35 mouse cellular contexts compared by ENCODE assay signal in genomic region chr2:153724424-153724823, GRCm38 (mm10). TPM values are rescaled to one million over a fixed set of nuclear protein-coding genes. Genes with fewer than 3 reads are reported as not detected.
DNase-seq lines count a peak whose midpoint lies in the region; ATAC-seq lines count a peak whose summit lies in the region.
"Had no signal": no experiment of that assay in that cellular context is flagged by ENCODE, and none has a peak within 500 bp of the region (broad histone marks: within the 10 kb centered on the region; RNA-seq: fewer than 3 reads in every experiment).

No protein-coding gene starts in this region.

- ATAC-seq in megakaryocyte, adult 5-6 weeks (ENCODE audit: poor library complexity, severe bottlenecking) = no peak
- ATAC-seq in liver, embryonic 13.5 days (ENCODE audit: low read depth) = peak; percentile 89
- ATAC-seq in megakaryocyte progenitor cell, adult 5-6 weeks (replicated peaks; ENCODE audit: poor library complexity) = peak; percentile 84
- ATAC-seq: inflammation-experienced regulatory T-cells, adult 6 months; midbrain, embryonic 15.5 days had no signal

- H3K4me3 ChIP-seq in megakaryocyte, embryonic 14.5 days (replicated peaks) = peak overlapping the region; percentile 40
- H3K4me3 ChIP-seq in liver, embryonic 13.5 days (replicated peaks) = no peak overlapping the region
- H3K4me3 ChIP-seq: embryonic facial prominence, embryonic 13.5 days; erythroblast, embryonic 14.5 days; heart, embryonic 10.5 days; midbrain, embryonic 10.5 days; midbrain, embryonic 15.5 days had no signal

- H3K9me3 ChIP-seq in megakaryocyte, embryonic 14.5 days = peaks cover 9% of the 10 kb centered on the region; the same call in 1 of the 2 replicates
- no peaks in the 10 kb centered on the region for H3K9me3 ChIP-seq in liver, embryonic 13.5 days (replicated peaks)
- H3K9me3 ChIP-seq: embryonic facial prominence, embryonic 13.5 days; heart, embryonic 10.5 days; midbrain, embryonic 10.5 days; midbrain, embryonic 15.5 days had no signal

- peak overlapping the region; percentile 36; the same call in 1 of the 2 replicates for H3K9ac ChIP-seq in liver, embryonic 13.5 days
- H3K9ac ChIP-seq: embryonic facial prominence, embryonic 13.5 days; forebrain, postnatal 0 days; hindbrain, embryonic 14.5 days; midbrain, embryonic 15.5 days had no signal

- H3K36me3 ChIP-seq in megakaryocyte, embryonic 14.5 days (replicated peaks; ENCODE audit: low read length) = peaks cover 28% of the 10 kb centered on the region
- H3K36me3 ChIP-seq in liver, embryonic 13.5 days = no peaks in the 10 kb centered on the region
- H3K36me3 ChIP-seq: embryonic facial prominence, embryonic 13.5 days; heart, embryonic 10.5 days; midbrain, embryonic 10.5 days; midbrain, embryonic 15.5 days had no signal

- peak overlapping the region; percentile 80 for H3K27ac ChIP-seq in liver, embryonic 13.5 days
- H3K27ac ChIP-seq: embryonic facial prominence, embryonic 13.5 days; heart, embryonic 10.5 days; hindbrain, embryonic 14.5 days; midbrain, embryonic 10.5 days; midbrain, embryonic 15.5 days had no signal

- H3K4me2 ChIP-seq in liver, embryonic 13.5 days = peak overlapping the region; percentile 44
- H3K4me2 ChIP-seq: embryonic facial prominence, embryonic 13.5 days; hindbrain, embryonic 14.5 days; midbrain, embryonic 15.5 days had no signal

- peaks cover 70% of the 10 kb centered on the region for H3K4me1 ChIP-seq in megakaryocyte, embryonic 14.5 days
- peaks cover 34% of the 10 kb centered on the region for H3K4me1 ChIP-seq in liver, embryonic 13.5 days (replicated peaks)
- H3K4me1 ChIP-seq: embryonic facial prominence, embryonic 13.5 days; heart, embryonic 10.5 days; midbrain, embryonic 10.5 days; midbrain, embryonic 15.5 days had no signal

- WGBS in liver, embryonic 13.5 days (ENCODE audit: insufficient replicate concordance) = 7% methylated on average over 2 of the region's 2 CpGs

- no peaks in the 10 kb centered on the region for H3K27me3 ChIP-seq in megakaryocyte, embryonic 14.5 days (replicated peaks)
- H3K27me3 ChIP-seq in liver, embryonic 13.5 days = no peaks in the 10 kb centered on the region
- H3K27me3 ChIP-seq: embryonic facial prominence, embryonic 13.5 days; midbrain, embryonic 15.5 days had no signal

- DNase-seq in c-Kit-positive CD71-positive TER-119-positive erythroid progenitor cells, embryonic 14.5 days (ENCODE audit: low spot score) = peak; percentile 71
- peak; percentile 48 for DNase-seq in liver, embryonic 13.5 days
- no peak for DNase-seq in urinary bladder, adult 2 months (ENCODE audit: low spot score)
- no peak for DNase-seq in urinary bladder, postnatal 36 days (ENCODE audit: low spot score in 2 of 2)
- DNase-seq in cerebellum, postnatal 25 days = no peak
- DNase-seq: adrenal gland, postnatal 25 days; cerebellum, adult 8-10 months; forebrain, postnatal 0 days; gastrocnemius, postnatal 10 days; kidney, adult 11 months; kidney, postnatal 14 days; lung, postnatal 36 days; right cerebral cortex, postnatal 4 days; thymus, postnatal 25 days had no signal

RNA-seq across cellular contexts. Expression of gene Mapre1, which starts 16.6 kb away (rescaled TPM):
- 4.1 TPM in 1 of 2 replicates, not detected in the other for polyA plus RNA-seq in megakaryocyte, embryonic 14.5 days (2012; ENCODE audit: insufficient read depth, low replicate concordance)
- total RNA-seq in megakaryocyte, adult 5-6 weeks (2015) = 130 and 155 TPM in 2 replicates
- 180 and 181 TPM in 2 replicates for total RNA-seq in megakaryocyte, adult 5-6 weeks (2017)
- polyA plus RNA-seq in liver, embryonic 13.5 days (2015; fragmentation: Nextera tagmentation; extraction: Ambion mirVana) = 161 and 202 TPM in 2 replicates
- 121 and 132 TPM in 2 replicates for total RNA-seq in megakaryocyte progenitor cell, adult 5-6 weeks (2015)
- 221 and 234 TPM in 2 replicates for total RNA-seq in megakaryocyte progenitor cell, adult 5-6 weeks (2017)
- 37.1 and 43.2 TPM in 2 replicates for polyA plus RNA-seq in urinary bladder, adult 2 months (2012; rRNA removed)

RNA-seq across cellular contexts. Expression of gene Dnmt3c, which starts 28.0 kb away (rescaled TPM):
- polyA plus RNA-seq in megakaryocyte, embryonic 14.5 days (2012; ENCODE audit: insufficient read depth, low replicate concordance) = 0.18 TPM in 1 of 2 replicates, not detected in the other
- not detected in 2 replicates for total RNA-seq in megakaryocyte, adult 5-6 weeks (2015)
- total RNA-seq in megakaryocyte, adult 5-6 weeks (2017) = not detected in 2 replicates
- 0.38 and 0.49 TPM in 2 replicates for polyA plus RNA-seq in liver, embryonic 13.5 days (2015; fragmentation: Nextera tagmentation; extraction: Ambion mirVana)
- total RNA-seq in megakaryocyte progenitor cell, adult 5-6 weeks (2015) = 0.07 and 0.22 TPM in 2 replicates
- total RNA-seq in megakaryocyte progenitor cell, adult 5-6 weeks (2017) = 0.20 TPM in 1 of 2 replicates, not detected in the other
- polyA plus RNA-seq in urinary bladder, adult 2 months (2012; rRNA removed) = not detected in 2 replicates
- total RNA-seq: adrenal gland, adult 18-20 months; adrenal gland, postnatal 25 days; forebrain, postnatal 0 days; gastrocnemius, postnatal 10 days; granulocyte monocyte progenitor cell, adult 5-6 weeks; hematopoietic stem cell, adult 5-6 weeks; left cerebral cortex, adult 18-20 months; left cerebral cortex, postnatal 14 days; liver, adult 2 months had no signal
- polyA plus RNA-seq: embryonic facial prominence, embryonic 13.5 days; erythroblast, embryonic 14.5 days; forebrain, embryonic 11.5 days; forebrain, postnatal 0 days; inflammation-experienced regulatory T-cells, adult 6 months; kidney, embryonic 14.5 days; limb, embryonic 11.5 days; liver, adult 2 months; midbrain, embryonic 15.5 days; neural tube, embryonic 11.5 days had no signal

RNA-seq across cellular contexts. Expression of gene Efcab8, which starts 55.3 kb away (rescaled TPM):
- 1.1 TPM in 1 of 2 replicates, not detected in the other for polyA plus RNA-seq in megakaryocyte, embryonic 14.5 days (2012; ENCODE audit: insufficient read depth, low replicate concordance)
- 0.11 TPM in 1 of 2 replicates, not detected in the other for total RNA-seq in megakaryocyte, adult 5-6 weeks (2015)
- not detected in 2 replicates for total RNA-seq in megakaryocyte, adult 5-6 weeks (2017)
- polyA plus RNA-seq in liver, embryonic 13.5 days (2015; fragmentation: Nextera tagmentation; extraction: Ambion mirVana) = 0.06 TPM in 1 of 2 replicates, not detected in the other
- total RNA-seq in megakaryocyte progenitor cell, adult 5-6 weeks (2015) = 0.05 TPM in 1 of 2 replicates, not detected in the other
- total RNA-seq in megakaryocyte progenitor cell, adult 5-6 weeks (2017) = 0.14 and 0.17 TPM in 2 replicates
- polyA plus RNA-seq in urinary bladder, adult 2 months (2012; rRNA removed) = 0.29 and 0.37 TPM in 2 replicates
- total RNA-seq: granulocyte monocyte progenitor cell, adult 5-6 weeks; hematopoietic stem cell, adult 5-6 weeks; liver, adult 2 months had no signal
- polyA plus RNA-seq: embryonic facial prominence, embryonic 13.5 days; forebrain, embryonic 11.5 days; forebrain, postnatal 0 days; heart, embryonic 10.5 days; hindbrain, embryonic 14.5 days; kidney, embryonic 14.5 days; limb, embryonic 11.5 days; liver, adult 2 months; lung, embryonic 16.5 days; midbrain, embryonic 10.5 days; neural tube, embryonic 11.5 days had no signal

Comparison
In these comparisons a context has a peak if more than half of its experiments do, and no peak if none do; other contexts are left out.
1. DNase-seq: peak in c-Kit-positive CD71-positive TER-119-positive erythroid progenitor cells, embryonic 14.5 days (single experiment) and liver, embryonic 13.5 days (single experiment); none in urinary bladder, adult 2 months (single experiment), urinary bladder, postnatal 36 days (0 of 2) and cerebellum, postnatal 25 days (0 of 2).